Mouse (Mus musculus) ZHBTc4 (cell line): ENCODE measurements around the gene Hist1h2ab.
"Not testable (repeated sequence)": the region's sequence is repeated elsewhere in the genome, so short reads cannot be mapped to it uniquely, and the experiment has no call there.

Experiments
- DNase-seq: peaks from one replicate; pipeline ENCODE4 v3.0.0-alpha.2; 2011; ENCODE audit warnings: low read depth, low spot score

Gene Hist1h2ab

DNA sequence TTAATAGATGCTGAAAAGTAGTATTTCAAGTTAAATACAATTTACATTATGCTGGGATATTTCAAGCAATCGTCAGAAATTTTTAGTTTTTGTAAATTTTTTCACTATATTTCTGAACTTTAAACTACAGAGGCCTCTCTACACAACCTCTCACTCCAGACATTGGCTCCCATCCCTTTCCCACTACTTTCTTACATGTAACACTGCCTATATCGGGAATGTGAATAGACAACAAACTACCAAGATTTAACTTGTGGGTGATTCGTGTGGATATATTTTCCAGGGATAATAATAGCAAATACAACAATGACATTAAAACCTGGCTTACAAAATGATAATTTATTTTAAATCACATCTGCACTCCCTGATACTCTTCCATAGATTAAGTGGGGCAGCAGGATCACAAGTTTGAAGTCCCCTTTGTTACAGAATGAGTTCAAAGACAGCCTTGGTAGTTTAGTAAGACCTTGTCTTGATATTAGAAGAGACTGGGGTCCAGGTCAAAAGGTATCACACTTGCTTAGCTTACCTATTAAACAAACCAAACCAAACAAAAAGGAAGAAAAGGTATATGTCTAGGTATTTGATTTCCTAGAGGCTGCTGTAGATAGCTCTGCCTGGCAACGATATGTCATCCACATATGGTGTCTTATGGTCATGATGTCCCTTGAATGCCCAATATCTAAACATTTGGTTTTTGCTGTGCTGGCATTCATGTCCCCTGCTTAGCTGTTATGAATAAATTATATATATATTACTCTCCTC is 2.6 kb downstream of the Hist1h2ab start:
- no peak for DNase-seq

DNA sequence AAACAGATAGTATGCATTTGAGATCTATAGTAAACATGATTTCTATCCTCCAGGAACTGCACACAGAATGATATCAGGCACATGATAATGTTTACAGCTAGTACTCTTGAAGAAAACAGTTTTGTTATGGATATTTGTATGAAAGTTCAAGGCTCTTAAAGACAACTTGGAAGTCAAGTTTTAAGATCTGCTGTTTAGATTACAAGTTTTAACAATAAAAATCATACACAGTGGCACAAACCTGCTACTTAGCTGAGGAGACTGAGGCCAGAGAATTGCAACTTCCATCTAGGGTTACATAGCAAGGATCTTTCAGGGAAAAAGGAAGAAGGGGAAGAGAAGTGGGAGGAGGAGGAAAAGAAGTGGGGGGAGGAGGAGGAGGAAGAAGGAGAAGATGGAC is 4.1 kb downstream of the Hist1h2ab start:
- DNase-seq = no peak

DNA sequence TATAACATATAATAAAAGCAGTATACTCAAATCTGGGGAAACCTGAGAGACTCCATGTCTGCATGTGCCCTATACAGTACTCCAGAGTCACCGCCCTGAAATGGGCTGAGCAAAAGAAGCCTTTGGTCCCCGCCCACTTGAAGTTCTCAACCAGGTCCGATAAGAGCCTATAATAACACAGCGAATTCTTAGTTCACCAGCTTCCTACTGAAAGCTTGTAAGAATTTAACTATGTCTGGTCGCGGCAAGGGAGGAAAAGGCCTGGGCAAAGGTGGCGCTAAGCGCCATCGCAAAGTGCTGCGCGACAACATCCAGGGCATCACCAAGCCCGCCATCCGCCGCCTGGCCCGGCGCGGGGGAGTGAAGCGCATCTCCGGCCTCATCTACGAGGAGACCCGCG is 5.9 kb downstream of the Hist1h2ab start, which contains the start of gene Hist1h4b:
TSS of gene Hist1h4b (plus strand) at position 224 of the 400 bp plus-strand sequence.
- peak; percentile 95 for DNase-seq

DNA sequence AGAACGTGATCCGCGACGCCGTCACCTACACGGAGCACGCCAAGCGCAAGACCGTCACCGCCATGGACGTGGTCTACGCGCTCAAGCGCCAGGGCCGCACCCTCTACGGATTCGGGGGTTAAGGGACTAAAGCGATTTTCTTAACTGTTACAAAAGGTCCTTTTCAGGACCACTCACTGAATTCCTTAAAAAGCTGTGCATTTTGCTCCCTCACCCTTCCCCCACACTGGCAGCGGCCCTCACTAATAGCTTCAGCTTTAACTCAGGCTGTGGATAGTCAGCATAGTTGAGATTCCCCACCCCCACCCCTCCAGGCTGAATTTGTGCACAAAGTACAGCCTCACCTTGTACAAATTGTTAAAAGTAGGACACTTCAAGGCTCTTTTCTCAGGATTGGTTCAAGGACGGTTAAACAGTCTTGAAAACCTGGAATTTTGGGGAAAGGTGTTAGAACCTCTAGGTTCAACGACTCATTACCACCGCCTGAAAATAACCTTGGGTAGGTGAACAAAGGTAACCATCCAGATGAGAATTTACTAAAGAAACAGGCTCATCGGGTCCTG is 6.4 kb downstream of the Hist1h2ab start:
- DNase-seq = peak; percentile 91

DNA sequence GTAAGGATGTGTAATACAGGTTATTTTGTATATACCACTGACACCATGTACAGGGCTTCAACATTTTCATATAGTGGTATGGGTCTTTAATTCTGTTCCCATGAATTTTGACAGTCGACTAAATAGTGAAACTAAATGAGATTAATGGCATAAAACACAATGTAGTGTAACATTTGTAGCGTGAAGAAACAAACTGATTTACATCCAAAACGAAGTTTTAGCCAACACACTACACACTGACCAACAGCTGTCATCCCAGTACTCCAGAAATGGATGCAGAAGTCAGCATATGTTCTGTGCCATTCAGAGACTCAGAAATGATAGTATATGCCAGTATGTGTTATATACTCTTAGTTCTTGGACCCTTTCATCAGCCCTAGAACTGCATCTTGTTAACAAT is 7.0 kb downstream of the Hist1h2ab start:
- no peak for DNase-seq

DNA sequence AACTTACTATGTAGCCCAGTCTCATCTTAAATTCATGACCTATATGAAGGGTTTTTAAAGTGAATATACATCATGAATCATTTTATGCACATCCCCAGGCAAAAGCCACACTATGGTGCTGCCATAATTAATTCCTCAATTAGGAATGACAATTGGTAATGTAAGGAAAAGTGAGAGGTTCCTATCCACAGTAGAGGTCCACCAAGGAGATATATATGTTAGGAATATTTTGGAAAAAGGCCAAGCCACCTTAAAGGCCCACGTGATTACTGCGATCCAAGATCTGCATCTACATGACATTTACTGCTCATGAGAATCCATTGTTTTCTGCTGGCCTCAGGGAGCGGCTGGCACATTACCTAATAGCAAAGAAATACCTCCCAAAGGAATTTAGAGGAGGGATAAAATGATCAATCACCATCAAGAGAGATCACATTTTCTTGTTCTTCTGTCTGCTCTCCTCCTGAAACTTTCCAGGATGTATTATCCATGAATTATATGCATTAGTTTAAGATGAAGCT is 8.4 kb downstream of the Hist1h2ab start:
- DNase-seq = peak; percentile 70

DNA sequence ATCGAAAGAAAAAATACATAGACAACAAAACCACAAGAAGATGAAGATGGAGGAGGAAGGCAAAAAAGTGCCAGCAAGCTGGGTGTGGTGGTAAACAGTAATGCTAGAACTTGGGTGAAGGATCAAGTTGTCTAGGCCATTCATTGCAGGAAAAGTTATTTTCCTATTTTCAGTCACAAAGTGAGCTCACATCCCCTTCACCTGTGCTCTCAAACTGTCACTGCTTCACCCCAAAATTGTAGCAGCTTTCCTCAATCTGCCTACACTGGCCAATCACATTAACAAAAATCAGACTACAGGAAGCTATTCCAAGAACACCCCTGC is 9.0 kb downstream of the Hist1h2ab start:
- DNase-seq = no peak

DNA sequence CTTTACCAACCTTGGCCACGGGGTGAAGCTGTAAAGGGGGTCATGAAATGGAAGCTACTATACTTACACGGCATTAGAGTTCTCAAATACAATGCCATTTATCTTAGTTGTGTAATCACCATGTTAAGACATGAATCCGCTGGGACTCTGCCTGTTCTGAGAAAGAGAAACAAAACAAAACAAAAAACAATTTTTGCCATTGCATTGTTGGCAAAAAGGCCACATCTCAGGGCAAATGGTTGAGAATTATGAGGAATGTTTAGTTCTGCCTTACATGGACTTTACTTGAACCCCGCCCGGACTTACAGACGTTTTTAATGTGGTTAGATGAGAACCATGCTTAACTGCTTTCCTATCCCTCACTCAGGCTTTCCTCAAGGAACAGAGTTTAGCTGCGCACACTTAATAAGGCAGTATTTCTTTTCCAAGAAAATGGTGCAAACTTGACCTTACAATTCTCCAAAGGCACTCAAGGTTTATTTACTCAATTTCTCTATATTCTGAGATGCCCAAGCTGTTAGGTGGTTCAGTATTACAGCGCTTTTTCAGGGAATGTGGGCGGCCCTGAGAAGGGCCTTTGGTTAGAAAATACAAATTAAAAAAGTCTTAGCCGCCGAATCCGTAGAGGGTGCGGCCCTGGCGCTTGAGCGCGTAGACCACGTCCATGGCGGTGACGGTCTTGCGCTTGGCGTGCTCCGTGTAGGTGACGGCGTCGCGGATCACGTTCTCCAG is 9.5 kb downstream of the Hist1h2ab start:
- DNase-seq = peak; percentile 83

DNA sequence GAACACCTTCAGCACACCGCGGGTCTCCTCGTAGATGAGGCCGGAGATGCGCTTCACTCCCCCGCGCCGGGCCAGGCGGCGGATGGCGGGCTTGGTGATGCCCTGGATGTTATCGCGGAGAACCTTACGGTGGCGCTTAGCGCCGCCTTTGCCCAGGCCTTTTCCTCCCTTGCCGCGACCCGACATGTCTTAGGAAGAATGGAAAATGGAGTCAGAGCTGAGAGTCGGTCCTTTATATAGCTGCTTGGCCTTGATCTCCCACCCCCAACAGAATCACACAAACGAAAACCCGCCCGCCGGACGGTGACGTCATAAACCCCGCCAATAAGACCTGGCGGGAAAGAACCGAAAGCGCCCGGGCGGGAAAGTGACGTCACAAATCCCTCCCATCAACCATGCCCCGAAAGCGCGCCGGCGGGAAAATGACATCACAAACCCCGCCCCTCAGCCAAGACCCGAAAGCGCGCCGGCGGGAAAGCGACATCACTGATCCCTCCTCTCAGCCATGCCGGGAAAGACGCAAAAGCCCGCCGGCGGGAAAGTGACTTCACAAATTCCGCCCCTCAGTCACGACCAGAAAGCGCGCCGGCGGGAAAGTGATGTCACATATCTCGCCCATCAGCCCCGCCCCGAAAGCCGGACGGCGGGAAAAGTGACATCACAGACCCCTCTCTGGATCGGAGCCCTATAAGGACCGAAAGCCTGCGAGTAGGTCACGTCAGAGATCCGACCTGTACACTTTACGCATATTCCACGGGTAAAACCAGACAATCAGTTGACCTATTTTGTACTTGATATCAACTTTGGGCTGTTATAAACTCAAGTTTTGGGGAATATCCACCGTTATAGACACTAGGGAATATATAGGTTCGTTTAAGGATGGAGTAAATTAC is 10.3 kb downstream of the Hist1h2ab start, which contains the start of gene Hist1h4a:
TSS of gene Hist1h4a (minus strand) at position 259 of the 893 bp plus-strand sequence.
- peak; percentile 99 for DNase-seq

DNA sequence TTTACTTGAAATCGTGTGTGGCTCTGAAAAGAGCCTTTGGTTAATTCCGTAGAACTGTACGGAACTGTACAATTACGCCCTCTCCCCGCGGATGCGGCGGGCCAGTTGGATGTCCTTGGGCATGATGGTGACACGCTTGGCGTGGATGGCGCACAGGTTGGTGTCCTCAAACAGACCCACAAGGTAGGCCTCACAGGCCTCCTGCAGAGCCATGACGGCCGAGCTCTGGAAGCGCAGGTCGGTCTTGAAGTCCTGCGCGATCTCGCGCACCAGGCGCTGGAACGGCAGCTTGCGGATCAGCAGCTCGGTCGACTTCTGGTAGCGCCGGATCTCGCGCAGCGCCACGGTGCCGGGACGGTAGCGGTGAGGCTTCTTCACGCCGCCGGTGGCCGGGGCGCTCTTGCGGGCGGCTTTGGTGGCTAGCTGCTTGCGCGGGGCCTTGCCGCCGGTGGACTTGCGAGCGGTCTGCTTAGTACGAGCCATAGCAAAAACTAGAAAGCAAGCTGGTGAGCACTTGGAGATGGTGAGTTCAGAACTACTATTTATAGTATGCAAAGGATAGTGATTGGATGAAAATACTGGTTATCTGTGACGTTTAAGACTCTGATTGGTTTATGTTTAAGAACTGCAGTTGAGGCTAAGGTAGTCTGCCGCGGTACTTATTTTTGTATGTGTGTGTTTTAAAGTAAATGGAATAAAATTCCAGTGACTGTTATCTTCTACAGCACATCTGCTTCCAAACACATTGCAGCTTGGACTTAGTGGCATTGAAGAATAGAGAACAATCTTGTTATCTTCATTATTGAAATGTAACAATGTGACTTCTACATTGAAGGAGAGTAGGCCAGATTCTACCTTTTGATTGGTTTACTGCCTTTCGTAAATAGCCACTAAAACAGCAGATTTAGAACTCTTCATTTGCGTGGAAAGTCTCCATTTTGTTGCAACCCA is 11.2 kb downstream of the Hist1h2ab start, which contains the start of gene Hist1h3a:
TSS of gene Hist1h3a (minus strand) at position 516 of the 951 bp plus-strand sequence.
- DNase-seq = peak; percentile 89

DNA sequence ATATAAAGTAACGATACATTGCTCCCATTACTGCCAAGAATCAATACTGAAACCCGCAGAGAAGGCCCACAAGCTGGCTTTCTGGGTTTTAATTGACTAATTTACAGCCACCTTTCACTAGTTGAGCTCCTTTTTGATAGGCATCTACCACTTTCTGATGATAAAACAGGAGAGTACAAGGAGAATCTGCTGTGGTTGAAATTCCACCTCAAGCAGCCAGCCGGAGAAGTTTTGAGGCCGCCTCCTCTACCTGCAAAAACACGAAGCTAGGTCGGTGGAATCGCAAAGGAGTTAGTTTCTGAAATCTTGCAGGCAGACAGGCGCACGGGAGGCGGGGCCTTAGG is 12.3 kb downstream of the Hist1h2ab start:
- no peak for DNase-seq

DNA sequence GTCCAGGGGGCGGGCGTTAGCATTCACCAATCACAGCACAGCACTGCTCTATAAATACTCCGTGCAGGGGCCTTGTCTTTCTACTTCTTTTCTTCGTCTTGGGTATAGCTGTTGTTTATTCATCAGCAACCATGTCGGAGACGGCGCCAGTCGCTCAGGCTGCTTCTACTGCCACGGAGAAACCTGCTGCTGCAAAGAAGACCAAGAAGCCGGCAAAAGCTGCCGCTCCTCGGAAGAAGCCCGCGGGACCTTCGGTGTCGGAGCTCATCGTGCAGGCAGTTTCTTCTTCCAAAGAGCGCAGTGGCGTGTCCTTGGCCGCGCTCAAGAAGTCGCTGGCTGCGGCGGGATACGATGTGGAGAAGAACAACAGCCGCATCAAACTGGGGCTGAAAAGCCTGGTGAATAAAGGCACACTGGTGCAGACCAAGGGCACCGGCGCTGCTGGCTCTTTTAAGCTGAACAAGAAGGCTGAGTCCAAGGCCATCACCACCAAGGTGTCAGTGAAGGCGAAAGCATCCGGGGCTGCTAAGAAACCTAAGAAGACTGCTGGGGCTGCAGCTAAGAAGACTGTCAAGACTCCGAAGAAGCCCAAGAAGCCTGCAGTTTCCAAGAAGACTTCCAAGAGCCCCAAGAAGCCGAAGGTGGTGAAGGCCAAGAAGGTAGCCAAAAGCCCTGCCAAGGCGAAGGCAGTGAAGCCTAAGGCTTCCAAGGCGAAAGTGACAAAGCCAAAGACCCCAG is 12.8 kb downstream of the Hist1h2ab start, which contains the start of gene Hist1h1a:
TSS of gene Hist1h1a (plus strand) at position 81 of the 738 bp plus-strand sequence.
- peak; percentile 96 for DNase-seq

DNA sequence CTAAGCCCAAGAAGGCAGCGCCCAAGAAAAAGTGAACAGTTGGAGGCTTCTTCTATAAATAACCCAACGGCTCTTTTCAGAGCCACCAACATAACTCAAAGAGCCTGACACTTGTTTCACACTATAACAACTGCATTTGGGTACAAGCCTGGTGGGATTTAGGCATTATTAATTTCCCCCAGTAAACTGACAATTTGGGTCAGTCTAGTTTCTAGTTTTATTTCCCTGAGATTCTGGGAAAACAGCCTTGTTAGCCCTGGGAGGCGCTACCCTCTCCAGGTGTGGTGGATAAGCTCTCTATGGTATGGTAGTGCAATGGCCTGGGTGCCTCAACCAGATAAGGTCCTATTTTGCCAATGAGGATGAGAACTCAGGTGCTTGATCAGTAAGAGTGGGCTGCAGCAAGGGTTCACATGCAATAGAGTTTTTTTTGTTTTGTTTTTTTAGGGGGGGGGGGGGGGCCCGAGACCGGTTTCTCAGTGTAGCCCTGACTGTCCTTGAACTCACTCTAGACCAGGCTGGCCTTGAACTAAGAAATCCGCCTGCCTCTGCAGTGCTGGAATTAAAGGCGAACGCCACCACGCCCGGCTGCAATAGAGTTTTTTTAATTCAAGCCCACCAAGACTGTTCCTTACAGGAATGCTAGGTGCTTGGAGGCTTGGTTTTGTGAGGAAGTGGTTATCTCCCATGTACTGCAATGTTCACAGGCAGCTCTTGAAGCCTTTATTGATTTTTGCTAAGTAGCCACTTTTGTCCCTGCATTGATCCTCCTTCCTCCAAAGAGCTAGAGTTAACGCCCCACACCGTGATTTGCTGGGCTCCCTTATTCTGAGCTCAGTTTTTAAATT is 13.6 kb downstream of the Hist1h2ab start:
- DNase-seq = peak; percentile 83

DNA sequence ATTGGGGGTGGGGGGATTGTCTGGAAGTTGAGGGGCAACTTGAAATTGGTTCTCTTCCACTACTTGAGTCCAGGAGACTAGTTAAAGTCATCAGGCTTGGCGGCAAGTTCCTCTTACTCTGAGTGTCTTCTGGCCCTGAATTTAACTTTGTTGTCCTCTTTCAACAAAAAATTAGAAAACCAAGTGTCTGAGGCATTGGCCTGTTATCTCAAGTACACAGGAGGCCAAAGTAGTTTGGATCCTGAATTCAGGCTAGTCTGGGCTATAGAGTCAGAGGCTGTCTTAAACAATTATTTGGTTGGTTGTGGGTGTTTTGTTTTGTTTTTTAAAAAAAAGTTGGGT is 14.2 kb downstream of the Hist1h2ab start:
- no peak for DNase-seq

DNA sequence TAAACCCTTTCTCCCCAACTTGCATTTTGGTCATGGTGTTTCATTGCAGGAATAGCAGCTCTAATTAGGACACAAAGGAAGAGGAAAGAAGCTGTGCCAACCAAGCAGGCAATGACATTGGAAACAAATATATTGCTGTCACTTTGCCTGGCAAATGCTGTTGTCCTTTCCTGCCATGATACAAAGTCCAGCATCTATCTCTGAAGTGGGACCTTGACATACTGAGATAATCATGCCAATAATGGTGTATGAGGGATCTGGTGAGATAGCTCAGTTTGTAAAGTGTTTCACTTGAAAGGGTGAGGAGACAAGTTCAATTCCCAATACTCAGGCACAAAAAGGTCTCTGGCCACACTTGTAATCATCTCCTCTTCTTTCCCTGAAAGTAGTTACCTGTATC is 15.8 kb downstream of the Hist1h2ab start:
- DNase-seq = no peak

DNA sequence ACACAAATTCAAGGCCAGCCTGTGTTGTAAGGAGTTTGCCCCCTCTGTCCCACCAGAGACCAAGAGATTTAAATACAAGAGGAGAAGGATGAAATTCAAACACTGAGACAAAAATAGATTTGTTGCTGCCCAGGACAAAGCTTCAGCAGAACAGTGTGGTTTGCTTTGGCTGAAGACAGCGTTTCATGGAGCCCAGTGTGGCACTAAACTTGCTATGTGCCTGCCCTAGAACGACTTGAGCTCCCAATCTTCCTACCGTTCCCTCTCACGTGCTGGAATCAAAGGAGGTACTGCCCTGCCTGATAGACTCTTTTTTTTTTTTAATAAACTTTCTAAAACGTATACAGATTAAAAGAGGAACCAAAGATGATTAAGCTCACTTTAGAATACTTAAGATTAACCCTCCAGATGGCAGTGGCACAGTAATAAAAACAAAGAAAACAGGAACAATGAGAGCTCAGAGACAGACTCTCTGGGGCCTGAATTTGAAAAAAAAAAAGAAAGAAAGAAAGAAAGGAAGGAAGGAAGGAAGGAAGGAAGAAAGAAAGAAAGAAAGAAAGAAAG is 18.0 kb downstream of the Hist1h2ab start:
- DNase-seq = no peak

DNA sequence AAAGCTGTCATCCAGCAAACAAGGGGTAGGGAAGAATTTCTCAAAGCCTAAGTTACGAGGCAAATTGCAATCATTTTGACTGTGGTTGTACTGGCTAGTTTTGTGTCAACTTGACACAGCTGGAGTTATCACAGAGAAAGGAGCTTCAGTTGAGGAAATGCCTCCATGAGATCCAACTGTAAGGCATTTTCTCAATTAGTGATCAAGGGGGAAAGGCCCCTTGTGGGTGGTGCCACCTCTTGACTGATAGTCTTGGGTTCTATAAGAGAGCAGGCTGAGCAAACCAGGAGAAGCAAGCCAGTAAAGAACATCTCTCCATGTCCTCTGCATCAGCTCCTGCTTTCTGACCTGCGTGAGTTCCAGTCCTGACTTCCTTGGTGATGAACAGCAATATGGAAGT is 18.7 kb downstream of the Hist1h2ab start, which contains the start of gene Trim38:
TSS of gene Trim38 (plus strand) at position 301 of the 400 bp plus-strand sequence.
- not testable (repeated sequence) for DNase-seq
